Mouse (Mus musculus) myocyte (in vitro differentiated cells): ENCODE measurements around the gene Tex52.

Experiments
- MYOG ChIP-seq, 3 experiments: IDR thresholded peaks; one replicate each; pipeline ENCODE4 v1.6.1; 2011; ENCODE audit warnings: control low read depth in 2 of 3, low read depth in 2 of 3, mild to moderate bottlenecking in 2 of 3; ENCODE audit not compliant: insufficient read length in 2 of 3, control insufficient read depth in 1 of 3, insufficient read depth in 1 of 3
- POLR2A ChIP-seq: IDR thresholded peaks from one replicate; pipeline ENCODE4 v1.6.1; 2011; ENCODE audit warnings: low read depth, mild to moderate bottlenecking, control low read depth, moderate library complexity; ENCODE audit not compliant: insufficient read length
- POLR2AphosphoS2 ChIP-seq: IDR thresholded peaks from one replicate; pipeline ENCODE4 v1.6.1; 2011; ENCODE audit warnings: low read depth, control low read depth; ENCODE audit not compliant: insufficient read length
- TCF12 ChIP-seq: IDR thresholded peaks from one replicate; pipeline ENCODE4 v1.6.1; 2011; ENCODE audit warnings: mild to moderate bottlenecking, control low read depth; ENCODE audit not compliant: poor library complexity, insufficient read depth, severe bottlenecking
- TCF3 ChIP-seq: IDR thresholded peaks from one replicate; pipeline ENCODE4 v1.6.1; 2011; ENCODE audit warnings: low read depth, control low read depth; ENCODE audit not compliant: insufficient read length
- USF1 ChIP-seq: IDR thresholded peaks from one replicate; pipeline ENCODE4 v1.6.1; 2011; ENCODE audit warnings: low read depth, mild to moderate bottlenecking, control low read depth, moderate library complexity

GRCm38 (mm10) chr6:128398996-128399395 is 23.7 kb downstream of the Tex52 start, which contains the start of gene Nrip2:
- TF ChIP-seq TCF12 (no peak), TCF3 (no peak), USF1 (no peak), MYOG (IDR thresholded peaks at IDR 0.05; ENCODE audit: control insufficient read depth in 1 of 3, insufficient read depth in 1 of 3, insufficient read length in 2 of 3, low read depth in 2 of 3) (no peak), POLR2A (no peak), POLR2AphosphoS2 (no peak)
